18 mouse cellular contexts compared by ENCODE assay signal in genomic region chr13:109604017-109604416, GRCm38 (mm10).
DNase-seq lines count a peak whose midpoint lies in the region; ATAC-seq and TF ChIP-seq lines count a peak whose summit lies in the region.
"Had no signal": no experiment of that assay in that cellular context is flagged by ENCODE, and none has a peak within 500 bp of the region (broad histone marks: within the 10 kb centered on the region; RNA-seq: fewer than 3 reads in every experiment).

No protein-coding gene starts in this region.

- no peak overlapping the region for H3K9ac ChIP-seq in forebrain, embryonic 15.5 days (replicated peaks)
- no peak overlapping the region for H3K9ac ChIP-seq in forebrain, embryonic 11.5 days (ENCODE audit: low read length)
- H3K9ac ChIP-seq in liver, adult 2 months (ENCODE audit: low read depth, low read length) = no peak overlapping the region
- H3K9ac ChIP-seq in liver, embryonic 11.5 days (ENCODE audit: low read depth, low read length) = no peak overlapping the region
- no peak overlapping the region for H3K9ac ChIP-seq in forebrain, embryonic 16.5 days (replicated peaks; ENCODE audit: low read depth, low read length)
- H3K9ac ChIP-seq: heart, embryonic 13.5 days; hindbrain, embryonic 15.5 days had no signal

- no peaks in the 10 kb centered on the region for H3K36me3 ChIP-seq in forebrain, embryonic 15.5 days
- no peaks in the 10 kb centered on the region for H3K36me3 ChIP-seq in forebrain, embryonic 11.5 days (ENCODE audit: control insufficient read depth, insufficient read depth, low read length)
- H3K36me3 ChIP-seq in liver, adult 2 months (ENCODE audit: control insufficient read depth, insufficient read depth, low read length) = no peaks in the 10 kb centered on the region
- no peaks in the 10 kb centered on the region for H3K36me3 ChIP-seq in liver, embryonic 11.5 days (ENCODE audit: control insufficient read depth, insufficient read depth, low read length)
- no peaks in the 10 kb centered on the region for H3K36me3 ChIP-seq in forebrain, embryonic 16.5 days (ENCODE audit: control insufficient read depth, insufficient read depth)
- H3K36me3 ChIP-seq in limb, embryonic 10.5 days = no peaks in the 10 kb centered on the region
- H3K36me3 ChIP-seq: embryonic facial prominence, embryonic 10.5 days; heart, embryonic 13.5 days; hindbrain, embryonic 15.5 days had no signal

- WGBS in forebrain, embryonic 15.5 days = 69% methylated on average over 2 of the region's 2 CpGs
- 93% methylated on average over 2 of the region's 2 CpGs for WGBS in forebrain, embryonic 11.5 days
- 18% methylated on average over 2 of the region's 2 CpGs for WGBS in liver, adult 2 months
- WGBS in liver, embryonic 11.5 days = 73% methylated on average over 2 of the region's 2 CpGs
- 67% methylated on average over 2 of the region's 2 CpGs for WGBS in forebrain, embryonic 16.5 days
- WGBS in limb, embryonic 10.5 days = 95% methylated on average over 2 of the region's 2 CpGs

- TF ChIP-seq POLR2A in liver, adult 2 months (IDR thresholded peaks at IDR 0.05; ENCODE audit: extremely low read depth, insufficient read depth, low read length) = no peak

- peak; percentile 58; the same call in 1 of the 2 replicates for ATAC-seq in forebrain, embryonic 15.5 days (replicated peaks)
- no peak for ATAC-seq in forebrain, embryonic 11.5 days (replicated peaks; ENCODE audit: low FRiP score)
- no peak for ATAC-seq in liver, embryonic 11.5 days (replicated peaks; ENCODE audit: low FRiP score)
- ATAC-seq in forebrain, embryonic 16.5 days = peak; percentile 73
- ATAC-seq: intestine, embryonic 16.5 days had no signal

- peaks cover 6% of the 10 kb centered on the region; the same call in 1 of the 2 replicates for H3K79me2 ChIP-seq in liver, adult 2 months (ENCODE audit: control insufficient read depth, insufficient read depth, low read length)

- H3K9me3 ChIP-seq in forebrain, embryonic 15.5 days = no peaks in the 10 kb centered on the region
- H3K9me3 ChIP-seq in forebrain, embryonic 11.5 days (ENCODE audit: control insufficient read depth, low read length) = no peaks in the 10 kb centered on the region
- no peaks in the 10 kb centered on the region for H3K9me3 ChIP-seq in liver, embryonic 11.5 days (ENCODE audit: control insufficient read depth, low read length)
- H3K9me3 ChIP-seq in forebrain, embryonic 16.5 days (ENCODE audit: control insufficient read depth, low read length) = no peaks in the 10 kb centered on the region
- no peaks in the 10 kb centered on the region for H3K9me3 ChIP-seq in limb, embryonic 10.5 days (replicated peaks)
- H3K9me3 ChIP-seq: embryonic facial prominence, embryonic 10.5 days; heart, embryonic 13.5 days; hindbrain, embryonic 15.5 days had no signal

- peak overlapping the region; percentile 48; the same call in 1 of the 2 replicates for H3K27ac ChIP-seq in forebrain, embryonic 15.5 days (replicated peaks)
- H3K27ac ChIP-seq in forebrain, embryonic 11.5 days (ENCODE audit: low read depth, low read length) = no peak overlapping the region
- H3K27ac ChIP-seq in liver, adult 2 months (replicated peaks; ENCODE audit: insufficient read depth, low read depth, low read length) = peak overlapping the region; percentile 35; the same call in 1 of the 2 replicates
- no peak overlapping the region for H3K27ac ChIP-seq in liver, embryonic 11.5 days (ENCODE audit: low read depth, low read length)
- no peak overlapping the region for H3K27ac ChIP-seq in forebrain, embryonic 16.5 days (ENCODE audit: low read length)
- no peak overlapping the region for H3K27ac ChIP-seq in limb, embryonic 10.5 days
- H3K27ac ChIP-seq: embryonic facial prominence, embryonic 10.5 days; heart, embryonic 13.5 days; hindbrain, embryonic 15.5 days had no signal

- TF ChIP-seq CTCF in liver, adult 2 months (IDR thresholded peaks at IDR 0.05; ENCODE audit: low read depth, low read length) = no peak

- no peaks in the 10 kb centered on the region for H3K4me1 ChIP-seq in forebrain, embryonic 15.5 days
- H3K4me1 ChIP-seq in forebrain, embryonic 11.5 days (replicated peaks; ENCODE audit: control insufficient read depth, insufficient read depth, low read length) = no peaks in the 10 kb centered on the region
- no peaks in the 10 kb centered on the region; the same call in 1 of the 2 replicates for H3K4me1 ChIP-seq in liver, adult 2 months (ENCODE audit: control insufficient read depth, insufficient read depth, low read length)
- H3K4me1 ChIP-seq in liver, embryonic 11.5 days (replicated peaks; ENCODE audit: control insufficient read depth, insufficient read depth, low read length) = no peaks in the 10 kb centered on the region
- 0 out of 2 replicates have a peak, but pooled peaks cover 3% of the 10 kb centered on the region for H3K4me1 ChIP-seq in forebrain, embryonic 16.5 days (replicated peaks; ENCODE audit: control insufficient read depth, insufficient read depth, low read length)
- no peaks in the 10 kb centered on the region for H3K4me1 ChIP-seq in limb, embryonic 10.5 days
- H3K4me1 ChIP-seq: embryonic facial prominence, embryonic 10.5 days; heart, embryonic 13.5 days had no signal

- H3K4me2 ChIP-seq in forebrain, embryonic 15.5 days (replicated peaks) = no peak overlapping the region
- no peak overlapping the region for H3K4me2 ChIP-seq in forebrain, embryonic 11.5 days (ENCODE audit: low read depth, low read length, severe bottlenecking)
- no peak overlapping the region for H3K4me2 ChIP-seq in liver, embryonic 11.5 days
- no peak overlapping the region for H3K4me2 ChIP-seq in forebrain, embryonic 16.5 days (ENCODE audit: low read length)
- H3K4me2 ChIP-seq: heart, embryonic 13.5 days; hindbrain, embryonic 15.5 days had no signal

- H3K4me3 ChIP-seq in forebrain, embryonic 15.5 days = no peak overlapping the region
- H3K4me3 ChIP-seq in forebrain, embryonic 11.5 days (ENCODE audit: low read depth, low read length) = no peak overlapping the region
- H3K4me3 ChIP-seq in liver, adult 2 months (ENCODE audit: insufficient read depth, low read depth, low read length) = no peak overlapping the region
- no peak overlapping the region for H3K4me3 ChIP-seq in liver, embryonic 11.5 days (ENCODE audit: low read depth, low read length)
- no peak overlapping the region for H3K4me3 ChIP-seq in forebrain, embryonic 16.5 days (replicated peaks; ENCODE audit: low read length)
- no peak overlapping the region for H3K4me3 ChIP-seq in limb, embryonic 10.5 days
- H3K4me3 ChIP-seq: embryonic facial prominence, embryonic 10.5 days; heart, embryonic 13.5 days; hindbrain, embryonic 15.5 days had no signal

- DNase-seq in forebrain, embryonic 11.5 days (ENCODE audit: low spot score) = no peak
- DNase-seq in liver, adult 2 months (ENCODE audit: extremely low read depth, low read depth, low spot score) = peak; percentile 98
- DNase-seq in liver, embryonic 11.5 days (ENCODE audit: low spot score) = no peak
- DNase-seq in lung, postnatal 4 days = no peak
- no peak for DNase-seq in limb, embryonic 10.5 days (ENCODE audit: low spot score)
- DNase-seq: adrenal gland, adult 8-10 months; adrenal gland, postnatal 36 days; cerebellum, adult 18-20 months; cerebellum, adult 9-11 months; gastrocnemius, postnatal 36 days; heart, adult 11 months; heart, postnatal 36 days had no signal

- no peaks in the 10 kb centered on the region for H3K27me3 ChIP-seq in forebrain, embryonic 15.5 days
- H3K27me3 ChIP-seq in forebrain, embryonic 11.5 days (ENCODE audit: control insufficient read depth, insufficient read depth, low read length) = no peaks in the 10 kb centered on the region
- H3K27me3 ChIP-seq in liver, adult 2 months (ENCODE audit: control insufficient read depth, insufficient read depth, low read length) = no peaks in the 10 kb centered on the region
- no peaks in the 10 kb centered on the region for H3K27me3 ChIP-seq in liver, embryonic 11.5 days (replicated peaks; ENCODE audit: control insufficient read depth, insufficient read depth, low read length)
- H3K27me3 ChIP-seq in forebrain, embryonic 16.5 days (replicated peaks; ENCODE audit: control insufficient read depth, insufficient read depth, low read length) = no peaks in the 10 kb centered on the region
- H3K27me3 ChIP-seq in limb, embryonic 10.5 days (ENCODE audit: low read depth, poor library complexity, severe bottlenecking) = no peaks in the 10 kb centered on the region
- H3K27me3 ChIP-seq: heart, embryonic 13.5 days; hindbrain, embryonic 15.5 days had no signal

Comparison
In these comparisons a context has a peak if more than half of its experiments do, and no peak if none do; other contexts are left out.
1. ATAC-seq: peak in forebrain, embryonic 15.5 days (single experiment) and forebrain, embryonic 16.5 days (single experiment); none in forebrain, embryonic 11.5 days (single experiment) and liver, embryonic 11.5 days (single experiment).
2. H3K27ac ChIP-seq: peak in forebrain, embryonic 15.5 days (single experiment) and liver, adult 2 months (single experiment); none in forebrain, embryonic 11.5 days (single experiment), liver, embryonic 11.5 days (single experiment), forebrain, embryonic 16.5 days (single experiment) and limb, embryonic 10.5 days (single experiment).